Mouse (Mus musculus) neural tube, embryonic 13.5 days (tissue): ENCODE results near the gene Rem1. TPM values are rescaled to one million over a fixed set of nuclear protein-coding genes. Genes with fewer than 3 reads are reported as not detected.
A peak's percentile ranks its signal among the peaks of the same experiment; 100 is the strongest.

Experiments used
- ATAC-seq: fragments of 200-750 bp; cut with Nextera tagmentation; 2 replicates; pipeline ENCODE4 v1.8.0; 2017; ENCODE audit warnings: low read depth, mild to moderate bottlenecking, moderate TSS enrichment, moderate library complexity
- H3K27ac ChIP-seq: fragments of 300-500 bp; sonication (generic); replicated peaks from 2 replicates; pipeline ENCODE4 v1.5.1; 2015; ENCODE audit warnings: moderate library complexity, mild to moderate bottlenecking, inconsistent platforms
- H3K27me3 ChIP-seq: fragments of 300-500 bp; sonication (generic); 2 replicates; pipeline ENCODE4 v1.6.1; 2015; ENCODE audit warnings: mild to moderate bottlenecking, inconsistent platforms
- H3K36me3 ChIP-seq: fragments of 300-500 bp; sonication (generic); 2 replicates; pipeline ENCODE4 v1.6.1; 2015; ENCODE audit warnings: mild to moderate bottlenecking, inconsistent platforms
- H3K4me1 ChIP-seq: fragments of 300-500 bp; sonication (generic); replicated peaks from 2 replicates; pipeline ENCODE4 v1.6.1; 2015; ENCODE audit warnings: inconsistent platforms
- H3K4me2 ChIP-seq: fragments of 300-500 bp; sonication (generic); 2 replicates; pipeline ENCODE4 v1.6.1; 2015; ENCODE audit warnings: inconsistent platforms, mild to moderate bottlenecking, moderate library complexity
- H3K4me3 ChIP-seq: fragments of 300-500 bp; sonication (generic); 2 replicates; pipeline ENCODE4 v1.5.1; 2015; ENCODE audit warnings: mild to moderate bottlenecking, inconsistent platforms
- H3K9ac ChIP-seq: fragments of 300-500 bp; sonication (generic); 2 replicates; pipeline ENCODE4 v1.6.1; 2015; ENCODE audit warnings: moderate library complexity, mild to moderate bottlenecking, inconsistent platforms
- H3K9me3 ChIP-seq: fragments of 300-500 bp; sonication (generic); 2 replicates; pipeline ENCODE4 v1.6.1; 2016; ENCODE audit warnings: inconsistent platforms
- WGBS: fragments of 180-500 bp; shearing (Covaris S2); methylation state at CpG from one replicate; pipeline ENCODE4 v1.1.7; 2015; 5-methylcytosine and 5-hydroxymethylcytosine counted together
- polyA plus RNA-seq: library from polyadenylated mRNA; unstranded; fragments of >200 nt; fragmentation: Nextera tagmentation; extraction: Ambion mirVana; gene quantifications from 2 replicates; pipeline ENCODE4 v1.2.1, GENCODE M21; 2015

The Rem1 gene
- 0.32 and 0.72 TPM in 2 replicates for polyA plus RNA-seq

DNA sequence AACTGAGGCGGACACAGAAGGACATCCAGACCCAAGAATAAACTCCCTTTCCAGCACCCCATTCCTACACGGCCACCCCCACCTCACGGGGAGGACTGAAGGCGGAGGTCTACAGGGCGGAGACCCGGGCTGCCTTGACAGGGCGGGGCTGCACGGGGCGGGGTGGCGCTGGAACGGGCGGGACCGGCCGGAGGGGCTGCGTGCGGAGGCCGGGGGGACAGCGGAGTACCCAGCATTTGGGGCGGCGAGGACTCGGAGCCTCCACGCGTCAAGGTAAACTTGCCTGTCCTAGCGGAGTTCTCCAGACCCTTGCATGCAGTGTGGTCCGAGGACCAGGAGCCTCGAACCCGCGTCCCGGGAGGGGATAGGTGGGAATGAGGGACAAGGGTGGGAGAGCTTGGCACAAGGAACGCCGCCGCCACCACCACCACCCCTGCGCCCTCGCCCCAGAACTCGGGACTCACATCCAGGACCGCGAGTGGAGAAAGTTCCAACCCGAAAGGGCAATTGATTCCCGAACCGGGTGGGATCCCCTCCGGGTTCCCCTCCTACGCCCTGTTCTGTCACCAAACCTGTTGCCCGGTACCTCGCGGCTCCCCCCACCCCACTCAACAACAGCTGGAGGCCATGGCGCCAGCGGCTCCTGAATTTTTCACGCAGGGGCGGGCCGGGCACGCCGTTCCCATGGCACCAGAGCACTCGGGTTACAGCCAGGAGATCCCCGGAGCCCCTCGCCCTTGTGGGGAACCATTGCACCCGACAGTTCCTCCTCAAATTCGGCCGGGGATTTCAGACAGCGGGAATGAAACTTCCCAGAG, at the start of gene Rem1:
Rem1 (plus strand) TSS at position 178 of the 818 bp plus-strand sequence.
- H3K4me2 ChIP-seq, result peak within 1 kb of the TSS; percentile 56
- no peaks in the 10 kb centered on the region for H3K9me3 ChIP-seq
- peaks cover 61% of the 10 kb centered on the region for H3K27me3 ChIP-seq
- peaks cover 17% of the 10 kb centered on the region for H3K4me1 ChIP-seq
- H3K36me3 ChIP-seq, result no peaks in the 10 kb centered on the region
- H3K4me3 ChIP-seq, result peak within 1 kb of the TSS; percentile 31
- H3K9ac ChIP-seq, result peak within 1 kb of the TSS; percentile 50; the same call in 1 of the 2 replicates
- 3% methylated on average over 57 of the region's 59 CpGs for WGBS
- peak; percentile 46; the same call in 1 of the 2 replicates for ATAC-seq
- H3K27ac ChIP-seq, result no peak within 1 kb of the TSS

DNA sequence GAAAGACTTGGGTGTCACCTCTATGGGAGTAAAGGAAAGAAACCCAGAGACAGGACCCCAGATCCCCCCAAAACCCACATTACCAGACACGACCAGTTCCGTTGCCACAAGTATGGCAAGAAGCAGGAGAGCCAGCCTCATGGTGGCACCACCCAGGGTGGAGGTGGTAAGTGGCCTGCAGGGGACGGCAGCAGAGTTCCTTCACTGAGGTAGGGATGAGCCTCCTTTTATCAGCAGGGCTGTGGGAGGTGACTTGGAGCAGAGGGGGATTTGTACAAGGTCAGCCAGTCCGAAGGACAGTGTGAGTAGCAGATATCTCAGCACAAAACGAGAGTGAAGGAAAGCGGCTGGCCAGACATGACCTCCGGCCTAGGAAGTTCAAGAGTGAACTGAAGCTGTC, 46.6 kb upstream of the Rem1 start, which contains the start of gene Defb19:
Defb19 (minus strand) TSS at position 206 of the 400 bp plus-strand sequence.
- no peak for ATAC-seq
- H3K9ac ChIP-seq, result no peak within 1 kb of the TSS
- 79% methylated on average over 7 of the region's 7 CpGs for WGBS

DNA sequence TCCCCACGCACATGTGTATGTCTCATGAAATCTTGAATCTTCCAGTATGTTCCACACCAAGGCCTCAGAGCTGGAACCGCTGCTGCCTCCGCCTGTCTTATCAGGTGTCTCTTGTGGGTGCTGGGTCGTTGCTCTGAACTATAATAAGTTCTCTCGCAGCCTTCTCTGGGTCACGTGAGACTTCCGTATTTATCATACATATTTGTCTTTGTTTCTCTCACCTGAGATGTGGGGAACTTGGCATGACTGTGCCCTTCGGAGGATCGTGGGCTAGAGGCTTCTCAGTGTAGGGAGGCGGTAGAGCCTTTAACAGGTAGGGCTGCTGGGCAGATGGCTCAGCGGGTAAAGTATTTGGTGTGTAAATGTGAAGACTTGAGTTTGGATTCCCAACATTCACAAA, 46.1 kb upstream of the Rem1 start:
- ATAC-seq, result no peak

More for the DNA sequence above, 46.6 kb upstream of the Rem1 start, which contains the start of gene Defb19:
- Histone ChIP-seq H3K4me3 (no peak within 1 kb of the TSS), H3K4me2 (no peak within 1 kb of the TSS), H3K27me3 (no peaks in the 10 kb centered on the region), H3K4me1 (no peaks in the 10 kb centered on the region), H3K9me3 (no peaks in the 10 kb centered on the region), H3K36me3 (no peaks in the 10 kb centered on the region), H3K27ac (no peak within 1 kb of the TSS)

DNA sequence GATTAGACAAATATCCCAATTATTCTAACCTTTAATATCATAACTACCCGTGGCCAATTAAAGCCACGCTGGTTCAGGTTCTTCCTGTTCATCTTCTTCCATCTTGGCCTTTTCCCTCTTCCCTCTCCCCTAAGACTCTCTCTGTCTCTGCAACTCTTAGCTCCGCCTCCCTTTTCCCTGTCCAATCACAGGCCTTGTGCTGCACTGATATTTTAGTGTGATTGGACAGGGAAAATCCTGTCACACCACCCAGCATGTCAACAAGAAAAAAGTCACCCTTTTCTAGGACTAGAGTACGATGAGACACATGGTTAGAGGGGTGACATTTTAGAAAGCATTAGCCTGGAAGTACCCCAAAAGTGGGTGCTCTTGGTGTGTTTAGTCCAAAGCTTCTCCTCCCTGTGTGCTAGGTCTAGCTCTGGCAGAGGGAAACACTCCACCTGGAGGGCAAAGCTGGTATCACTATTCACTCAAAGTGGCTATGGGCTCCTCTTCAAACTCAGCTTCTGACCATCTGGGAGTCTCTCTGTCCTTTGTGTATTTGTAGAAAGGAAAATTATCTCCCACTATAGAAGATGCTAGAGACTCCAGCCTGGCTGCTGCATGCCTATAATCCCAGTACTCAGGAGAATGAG, 39.7 kb upstream of the Rem1 start:
- no peak overlapping the region for H3K4me2 ChIP-seq
- no peak overlapping the region for H3K4me3 ChIP-seq
- no peaks in the 10 kb centered on the region for H3K4me1 ChIP-seq
- no peak for ATAC-seq
- H3K27ac ChIP-seq, result no peak overlapping the region
- H3K36me3 ChIP-seq, result no peaks in the 10 kb centered on the region
- H3K27me3 ChIP-seq, result no peaks in the 10 kb centered on the region
- H3K9me3 ChIP-seq, result no peaks in the 10 kb centered on the region
- no peak overlapping the region for H3K9ac ChIP-seq
- WGBS, result 73% methylated on average over 4 of the region's 4 CpGs

More for the DNA sequence above, 46.1 kb upstream of the Rem1 start:
- Histone ChIP-seq H3K9ac (no peak overlapping the region), H3K27ac (no peak overlapping the region), H3K9me3 (no peaks in the 10 kb centered on the region), H3K36me3 (no peaks in the 10 kb centered on the region), H3K4me1 (no peaks in the 10 kb centered on the region), H3K27me3 (no peaks in the 10 kb centered on the region), H3K4me2 (no peak overlapping the region), H3K4me3 (no peak overlapping the region)
- 91% methylated on average over 11 of the region's 11 CpGs for WGBS

DNA sequence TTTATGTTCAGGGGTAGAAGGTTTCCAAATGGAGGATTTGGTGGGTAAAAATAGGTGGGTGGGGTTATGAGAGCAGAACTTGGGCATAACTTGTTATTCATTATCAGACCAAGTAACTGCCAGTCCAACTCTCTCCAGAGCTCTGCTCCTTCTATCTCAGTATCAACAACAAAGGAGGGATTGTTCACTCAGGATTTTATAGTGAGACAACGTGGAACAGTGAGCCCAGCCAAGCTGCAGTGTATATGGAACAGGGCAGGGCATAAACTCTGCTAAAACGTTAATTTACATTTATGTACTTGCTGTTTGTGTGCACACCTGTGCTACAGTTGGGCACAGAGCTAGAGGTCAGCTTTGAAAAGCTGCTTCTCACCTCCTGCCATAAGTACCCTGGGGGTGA, 38.3 kb upstream of the Rem1 start:
- H3K4me3 ChIP-seq, result no peak overlapping the region
- 40% methylated on average over 2 of the region's 2 CpGs for WGBS
- no peak overlapping the region for H3K4me2 ChIP-seq
- ATAC-seq, result no peak
- no peak overlapping the region for H3K9ac ChIP-seq
- H3K9me3 ChIP-seq, result no peaks in the 10 kb centered on the region
- H3K27me3 ChIP-seq, result no peaks in the 10 kb centered on the region
- no peaks in the 10 kb centered on the region for H3K36me3 ChIP-seq
- no peak overlapping the region for H3K27ac ChIP-seq
- no peaks in the 10 kb centered on the region for H3K4me1 ChIP-seq

DNA sequence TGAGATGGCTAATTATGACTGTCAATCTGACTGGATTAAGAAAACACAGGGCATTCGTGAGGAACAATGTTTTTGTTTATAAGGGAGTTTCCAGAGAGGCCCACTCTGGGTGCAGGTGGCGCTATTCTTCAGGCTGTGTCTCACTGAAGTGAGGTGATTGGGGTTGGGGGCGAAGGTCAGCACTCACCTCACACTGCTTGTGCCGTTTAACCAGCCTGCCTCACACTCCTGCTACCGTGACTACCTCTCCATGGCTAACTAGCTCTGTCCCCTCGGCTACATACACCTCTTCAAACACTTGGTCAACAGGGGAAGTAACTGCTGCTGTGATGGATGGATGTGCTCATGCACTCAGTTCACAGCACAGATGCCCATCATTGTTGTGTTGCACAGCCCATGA, 37.7 kb upstream of the Rem1 start:
- H3K36me3 ChIP-seq, result no peaks in the 10 kb centered on the region
- H3K4me2 ChIP-seq, result no peak overlapping the region
- ATAC-seq, result no peak
- H3K4me3 ChIP-seq, result no peak overlapping the region
- no peaks in the 10 kb centered on the region for H3K27me3 ChIP-seq
- no peaks in the 10 kb centered on the region for H3K9me3 ChIP-seq
- H3K4me1 ChIP-seq, result no peaks in the 10 kb centered on the region
- H3K27ac ChIP-seq, result no peak overlapping the region
- 60% methylated on average over 6 of the region's 6 CpGs for WGBS
- H3K9ac ChIP-seq, result no peak overlapping the region

- no peak within 1 kb of the TSS for H3K27ac ChIP-seq
- no peak for ATAC-seq
- H3K27me3 ChIP-seq, result no peaks in the 10 kb centered on the region
- no peak within 1 kb of the TSS for H3K9ac ChIP-seq
- WGBS, result 64% methylated on average over 7 of the region's 7 CpGs
- no peak within 1 kb of the TSS for H3K4me2 ChIP-seq
- no peak within 1 kb of the TSS for H3K4me3 ChIP-seq
- no peaks in the 10 kb centered on the region for H3K9me3 ChIP-seq
- H3K36me3 ChIP-seq, result no peaks in the 10 kb centered on the region
- no peaks in the 10 kb centered on the region for H3K4me1 ChIP-seq
Measured at GRCm38 (mm10) chr2:152599299-152599698, 27.5 kb upstream of the Rem1 start, which contains the start of gene Defb45. Defb45 (minus strand) TSS chr2:152599399.

- H3K9ac ChIP-seq, result no peak overlapping the region
- H3K27ac ChIP-seq, result no peak overlapping the region
- ATAC-seq, result no peak
- H3K27me3 ChIP-seq, result no peaks in the 10 kb centered on the region
- 73% methylated on average over 6 of the region's 6 CpGs for WGBS
- H3K36me3 ChIP-seq, result no peaks in the 10 kb centered on the region
- no peaks in the 10 kb centered on the region for H3K9me3 ChIP-seq
- H3K4me2 ChIP-seq, result no peak overlapping the region
- no peak overlapping the region for H3K4me3 ChIP-seq
- no peaks in the 10 kb centered on the region for H3K4me1 ChIP-seq
Measured at GRCm38 (mm10) chr2:152600076-152600475, 26.7 kb upstream of the Rem1 start.

GRCm38 (mm10) chr2:152601275-152601960, 25.3 kb upstream of the Rem1 start:
- Histone ChIP-seq H3K27ac (no peak overlapping the region), H3K36me3 (no peaks in the 10 kb centered on the region), H3K27me3 (no peaks in the 10 kb centered on the region), H3K9ac (no peak overlapping the region), H3K4me3 (no peak overlapping the region), H3K4me2 (no peak overlapping the region), H3K4me1 (no peaks in the 10 kb centered on the region), H3K9me3 (no peaks in the 10 kb centered on the region)
- no peak for ATAC-seq
- 78% methylated on average over 4 of the region's 4 CpGs for WGBS

DNA sequence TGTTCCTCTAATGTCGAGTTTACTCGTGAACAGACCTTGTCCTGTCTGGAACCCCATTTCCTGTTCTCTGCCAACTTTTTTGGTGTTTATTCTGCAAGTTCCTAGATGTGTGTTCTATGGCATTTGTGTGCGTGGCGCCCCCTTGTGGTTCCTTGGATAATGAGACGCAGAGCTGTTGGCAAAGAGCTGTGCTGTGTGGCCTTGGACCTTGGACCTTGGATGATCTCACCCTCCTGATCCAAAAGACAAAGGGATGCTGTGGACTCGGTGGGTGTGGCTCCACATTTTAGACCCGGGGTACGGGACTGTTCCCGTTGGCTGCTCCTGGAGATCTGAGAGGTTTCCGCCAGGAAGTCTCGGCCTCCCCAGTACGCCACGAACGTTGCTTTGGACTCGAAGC, 22.7 kb upstream of the Rem1 start, which contains the start of gene Defb36:
Defb36 (plus strand) TSS at position 271 of the 400 bp plus-strand sequence.
- Histone ChIP-seq H3K4me2 (no peak within 1 kb of the TSS), H3K4me3 (no peak within 1 kb of the TSS), H3K9me3 (peaks cover 4% of the 10 kb centered on the region; the same call in 1 of the 2 replicates), H3K36me3 (no peaks in the 10 kb centered on the region), H3K27me3 (no peaks in the 10 kb centered on the region), H3K27ac (no peak within 1 kb of the TSS), H3K9ac (no peak within 1 kb of the TSS), H3K4me1 (no peaks in the 10 kb centered on the region)
- 87% methylated on average over 15 of the region's 15 CpGs for WGBS
- ATAC-seq, result no peak

DNA sequence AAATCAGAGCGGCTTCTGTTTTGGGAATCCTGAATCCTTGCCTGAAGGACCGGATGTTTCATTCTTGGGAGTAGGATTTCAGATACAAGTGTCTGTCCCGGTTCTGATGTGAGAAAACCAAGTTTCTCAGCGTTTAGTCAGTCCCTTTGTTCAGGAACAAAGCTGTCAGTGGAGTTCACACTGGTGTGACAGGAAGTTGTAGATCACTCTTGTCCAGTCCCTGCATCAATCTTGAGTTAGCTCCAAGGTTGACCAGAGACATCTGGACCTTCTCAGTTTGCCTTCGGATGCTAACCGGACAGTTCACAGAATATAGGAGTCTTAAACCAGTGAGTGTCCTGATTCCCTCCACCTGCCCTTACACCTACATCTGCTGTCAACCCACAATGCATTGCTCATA, 19.0 kb upstream of the Rem1 start:
- no peak overlapping the region for H3K9ac ChIP-seq
- WGBS, result 63% methylated on average over 6 of the region's 6 CpGs
- no peak overlapping the region for H3K4me3 ChIP-seq
- H3K9me3 ChIP-seq, result peaks cover 4% of the 10 kb centered on the region; the same call in 1 of the 2 replicates
- no peaks in the 10 kb centered on the region for H3K4me1 ChIP-seq
- no peaks in the 10 kb centered on the region for H3K36me3 ChIP-seq
- no peak overlapping the region for H3K27ac ChIP-seq
- H3K27me3 ChIP-seq, result no peaks in the 10 kb centered on the region
- ATAC-seq, result no peak
- no peak overlapping the region for H3K4me2 ChIP-seq

DNA sequence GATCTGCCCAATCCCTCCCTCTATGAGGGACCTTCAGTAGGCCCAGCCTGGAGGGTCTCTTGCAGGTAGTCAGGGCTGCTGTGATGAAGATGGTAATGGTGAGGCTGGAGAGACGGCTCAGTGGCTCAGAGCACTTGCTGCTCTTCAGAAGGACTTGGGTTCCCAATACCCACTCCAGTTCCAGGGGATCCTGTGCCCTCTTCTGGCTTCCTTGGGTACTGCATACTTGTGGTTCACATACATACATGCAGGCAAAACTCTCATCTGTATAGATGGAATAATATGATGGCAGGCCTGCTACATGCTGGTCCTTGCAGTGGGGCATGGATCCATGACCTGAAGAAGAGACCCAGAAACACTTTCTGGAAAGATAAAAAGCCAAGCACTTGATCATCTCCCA, 18.0 kb upstream of the Rem1 start:
- no peak overlapping the region for H3K27ac ChIP-seq
- no peaks in the 10 kb centered on the region for H3K27me3 ChIP-seq
- H3K4me2 ChIP-seq, result no peak overlapping the region
- ATAC-seq, result no peak
- no peak overlapping the region for H3K4me3 ChIP-seq
- H3K4me1 ChIP-seq, result no peaks in the 10 kb centered on the region
- H3K9me3 ChIP-seq, result peaks cover 4% of the 10 kb centered on the region; the same call in 1 of the 2 replicates
- 81% methylated on average over 1 of the region's 1 CpGs for WGBS
- H3K36me3 ChIP-seq, result no peaks in the 10 kb centered on the region
- no peak overlapping the region for H3K9ac ChIP-seq
